Comparison of ENCODE assay signal across 9 mouse cellular contexts in genomic region chr15:102459847-102460246, GRCm38 (mm10). TPM values are rescaled to one million over a fixed set of nuclear protein-coding genes. Genes with fewer than 3 reads are reported as not detected.
DNase-seq lines count a peak whose midpoint lies in the region; TF ChIP-seq lines count a peak whose summit lies in the region.
"Had no signal": no experiment of that assay in that cellular context is flagged by ENCODE, and none has a peak within 500 bp of the region (broad histone marks: within the 10 kb centered on the region; RNA-seq: fewer than 3 reads in every experiment).

No protein-coding gene starts in this region.

- 71% methylated on average over 5 of the region's 5 CpGs for WGBS in embryonic facial prominence, embryonic 10.5 days

- H3K9me3 ChIP-seq in embryonic facial prominence, embryonic 10.5 days = no peaks in the 10 kb centered on the region

- H3K4me2 ChIP-seq in myocyte (ENCODE audit: low read depth) = peak overlapping the region; percentile 93

- H3K4me3 ChIP-seq in layer of hippocampus, adult 2 months = peak overlapping the region; percentile 66; the same call in 1 of the 2 replicates
- H3K4me3 ChIP-seq in embryonic facial prominence, embryonic 10.5 days = peak overlapping the region; percentile 57
- H3K4me3 ChIP-seq in myocyte = peak overlapping the region; percentile 65

- no peak for TF ChIP-seq CTCF in layer of hippocampus, adult 2 months (conservative IDR thresholded peaks at IDR 0.05)

- H3K27ac ChIP-seq in layer of hippocampus, adult 2 months = no peak overlapping the region
- H3K27ac ChIP-seq in embryonic facial prominence, embryonic 10.5 days (replicated peaks) = no peak overlapping the region

- H3K4me1 ChIP-seq in embryonic facial prominence, embryonic 10.5 days = peaks cover 19% of the 10 kb centered on the region

- no peak overlapping the region for H3ac ChIP-seq in myocyte (ENCODE audit: control insufficient read depth, insufficient read length)

- peaks cover 14% of the 10 kb centered on the region for H3K79me2 ChIP-seq in myocyte (ENCODE audit: control insufficient read depth, insufficient read depth)

- H3K36me3 ChIP-seq in embryonic facial prominence, embryonic 10.5 days (replicated peaks) = peaks cover 12% of the 10 kb centered on the region
- H3K36me3 ChIP-seq in myocyte (ENCODE audit: control insufficient read depth, insufficient read depth) = peaks cover 13% of the 10 kb centered on the region

- TF ChIP-seq POLR2A in myocyte (IDR thresholded peaks at IDR 0.05; ENCODE audit: insufficient read length, low read depth) = no peak

- no peak for DNase-seq in layer of hippocampus, adult 2 months (ENCODE audit: low spot score in 2 of 2)
- DNase-seq in layer of hippocampus, adult 9-11 months = no peak
- no peak for DNase-seq in embryonic facial prominence, embryonic 10.5 days (ENCODE audit: low spot score)
- peak; percentile 53 for DNase-seq in induced T-regulatory cell, adult 2 months (ENCODE audit: low read depth)
- DNase-seq in adrenal gland, postnatal 10 days = no peak
- DNase-seq in frontal cortex, postnatal 36 days (ENCODE audit: low spot score in 2 of 2) = no peak
- DNase-seq in layer of hippocampus, adult 18-20 months (ENCODE audit: low spot score in 2 of 2) = no peak

- H3K27me3 ChIP-seq in embryonic facial prominence, embryonic 10.5 days (replicated peaks; ENCODE audit: low read depth, poor library complexity, severe bottlenecking) = no peaks in the 10 kb centered on the region
- no peaks in the 10 kb centered on the region for H3K27me3 ChIP-seq in myocyte (ENCODE audit: control insufficient read depth, insufficient read depth, insufficient read length)

TF ChIP-seq in myocyte, 11 proteins besides CTCF, POLR2A, EP300 and RAD21:
- TF ChIP-seq E2F4 (IDR thresholded peaks at IDR 0.05; ENCODE audit: insufficient read depth) (no peak), CEBPB (IDR thresholded peaks at IDR 0.05; ENCODE audit: insufficient read depth, poor library complexity, severe bottlenecking) (no peak), SRF (IDR thresholded peaks at IDR 0.05; ENCODE audit: control insufficient read depth, insufficient read length, low read depth) (no peak), TCF12 (IDR thresholded peaks at IDR 0.05; ENCODE audit: insufficient read depth, poor library complexity, severe bottlenecking) (no peak), POLR2AphosphoS2 (IDR thresholded peaks at IDR 0.05; ENCODE audit: insufficient read length, low read depth) (no peak)

RNA-seq across cellular contexts. Expression of gene Prr13, which starts 1.0 kb away (rescaled TPM):
- total RNA-seq in layer of hippocampus, adult 2 months (2021) = 10 to 100 TPM; 40.2 to 42.7 TPM
- 73.1 and 77.4 TPM in 2 replicates for polyA plus RNA-seq in embryonic facial prominence, embryonic 10.5 days (2016; fragmentation: Nextera tagmentation; extraction: Ambion mirVana)
- 92.9 TPM for polyA plus RNA-seq in myocyte (2012; fragmentation: generic; extraction: Trizol)
- 10 to 100 TPM; 46.9 to 53.1 TPM for total RNA-seq in adrenal gland, postnatal 10 days (2021)
- total RNA-seq in layer of hippocampus, adult 18-20 months (2021) = 10 to 100 TPM; 45.0 to 49.1 TPM

RNA-seq across cellular contexts. Expression of gene Pcbp2, which starts 10.5 kb away (rescaled TPM):
- 100 to 1,000 TPM; 496 to 505 TPM for total RNA-seq in layer of hippocampus, adult 2 months (2021)
- polyA plus RNA-seq in embryonic facial prominence, embryonic 10.5 days (2016; fragmentation: Nextera tagmentation; extraction: Ambion mirVana) = 206 and 217 TPM in 2 replicates
- polyA plus RNA-seq in myocyte (2012; fragmentation: generic; extraction: Trizol) = 892 TPM
- 100 to 1,000 TPM; 703 to 724 TPM for total RNA-seq in adrenal gland, postnatal 10 days (2021)
- total RNA-seq in layer of hippocampus, adult 18-20 months (2021) = 100 to 1,000 TPM; 495 to 508 TPM

RNA-seq across cellular contexts. Expression of gene Amhr2, which starts 14.7 kb away (rescaled TPM):
- total RNA-seq in layer of hippocampus, adult 2 months (2021) = 1 to 10 TPM in 1 of 2 experiments, under 1 TPM in 1; 0.66 to 1.2 TPM
- 0.09 and 0.20 TPM in 2 replicates for polyA plus RNA-seq in embryonic facial prominence, embryonic 10.5 days (2016; fragmentation: Nextera tagmentation; extraction: Ambion mirVana)
- 0.32 TPM for polyA plus RNA-seq in myocyte (2012; fragmentation: generic; extraction: Trizol)
- total RNA-seq in adrenal gland, postnatal 10 days (2021) = 1 to 10 TPM; 1.7 to 2.1 TPM
- total RNA-seq in layer of hippocampus, adult 18-20 months (2021) = 1 to 10 TPM; 1.0 to 1.8 TPM

RNA-seq across cellular contexts. Expression of gene Gm10337, which starts 43.7 kb away (rescaled TPM):
- not detected for total RNA-seq in layer of hippocampus, adult 2 months (2021)
- 7.6 TPM in 1 of 2 replicates, not detected in the other for polyA plus RNA-seq in embryonic facial prominence, embryonic 10.5 days (2016; fragmentation: Nextera tagmentation; extraction: Ambion mirVana)
- polyA plus RNA-seq in myocyte (2012; fragmentation: generic; extraction: Trizol) = not detected
- 1 to 10 TPM; 3.7 to 4.1 TPM for total RNA-seq in adrenal gland, postnatal 10 days (2021)
- total RNA-seq in layer of hippocampus, adult 18-20 months (2021) = not detected
- total RNA-seq: liver, adult 2 months had no signal
- polyA plus RNA-seq: liver, adult 2 months had no signal

RNA-seq across cellular contexts. Expression of gene Sp1, which starts 53.9 kb away (rescaled TPM):
- total RNA-seq in layer of hippocampus, adult 2 months (2021) = 10 to 100 TPM; 23.1 to 33.0 TPM
- 9.9 and 10.6 TPM in 2 replicates for polyA plus RNA-seq in embryonic facial prominence, embryonic 10.5 days (2016; fragmentation: Nextera tagmentation; extraction: Ambion mirVana)
- polyA plus RNA-seq in myocyte (2012; fragmentation: generic; extraction: Trizol) = 11.7 TPM
- total RNA-seq in adrenal gland, postnatal 10 days (2021) = 10 to 100 TPM; 67.8 to 83.4 TPM
- total RNA-seq in layer of hippocampus, adult 18-20 months (2021) = 10 to 100 TPM; 25.7 to 26.3 TPM
